Mouse (Mus musculus) adrenal gland, postnatal 10 days (tissue): ENCODE results near the gene Mcm2. TPM values are rescaled to one million over a fixed set of nuclear protein-coding genes. Genes with fewer than 3 reads are reported as not detected.

Experiments
- DNase-seq: peaks from one replicate; pipeline ENCODE4 v3.0.0; 2021; ENCODE audit warnings: mixed read lengths
- long read RNA-seq, 2 experiments: library from polyadenylated mRNA; stranded (forward); transcript quantifications; one replicate each; pipeline ENCODE4 v2.0.0; 2021
- total RNA-seq, 2 experiments: library from RNA; stranded (reverse); gene quantifications; 2 replicates each; pipeline ENCODE4 v1.2.3; 2021

Mcm2 gene
- 10 to 100 TPM; 50.0 to 53.5 TPM for total RNA-seq
- long read RNA-seq, experiment 1, transcript Mcm2-201 (16 exons, 3,371 nt), result major isoform, 93 of 125 reads
- long read RNA-seq, experiment 1, partial matches to known transcripts, result 27 of 125 reads
- long read RNA-seq, experiment 1, other reads (novel, unspliced or antisense), result 5 of 125 reads
- long read RNA-seq, experiment 2, transcript Mcm2-201 (16 exons, 3,371 nt), result major isoform, 54 of 88 reads
- long read RNA-seq, experiment 2, partial matches to known transcripts, result 28 of 88 reads
- long read RNA-seq, experiment 2, other reads (novel, unspliced or antisense), result 6 of 88 reads

DNA sequence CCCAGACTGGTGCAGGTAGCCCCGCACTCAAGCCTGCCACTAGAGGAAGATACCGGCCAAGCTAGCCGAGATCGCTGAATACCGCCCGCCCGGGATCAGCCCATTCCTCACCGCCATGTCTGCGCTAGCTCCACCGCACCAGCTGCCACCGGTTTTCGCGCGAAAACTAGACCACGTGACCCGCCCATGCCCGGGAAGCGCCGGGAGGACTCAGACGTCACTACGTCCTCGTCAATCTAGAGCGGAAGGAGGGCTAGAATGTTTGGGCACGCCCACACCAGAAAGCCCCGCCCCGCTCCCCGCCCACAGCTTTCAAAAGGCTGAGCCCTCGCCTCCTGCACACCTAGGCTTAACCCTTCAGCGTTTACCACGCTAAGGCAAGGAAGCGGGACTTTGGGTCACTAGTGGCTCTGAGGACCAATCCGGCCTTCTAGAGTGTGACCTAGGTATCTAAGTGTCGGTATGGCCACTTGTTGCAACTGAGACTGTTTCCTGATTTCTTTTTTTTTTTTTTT lies at the start of gene Mcm2:
Gene Mcm2, minus strand, starts transcription at position 247 of the 515 bp plus-strand sequence.
- DNase-seq, result peak; percentile 99

DNA sequence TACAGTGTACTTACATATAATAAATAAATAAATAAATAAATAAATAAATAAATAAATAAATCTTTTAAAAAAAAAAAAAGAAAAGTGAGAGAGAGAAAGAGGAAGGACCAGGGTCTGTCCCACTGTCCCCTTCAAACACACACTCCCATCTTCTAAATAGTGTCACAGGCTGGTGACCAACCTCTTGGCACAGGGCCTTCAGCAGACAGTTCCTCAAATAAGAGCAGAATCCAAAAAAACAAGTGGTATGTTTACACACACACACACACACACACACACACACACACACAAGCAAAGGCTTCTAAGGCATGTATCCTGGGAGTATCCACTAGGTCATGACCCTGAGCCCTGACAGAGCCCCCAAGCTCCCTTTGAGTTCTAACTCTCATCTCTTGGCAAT lies 49.2 kb upstream of the Mcm2 start:
- DNase-seq, result no peak

DNA sequence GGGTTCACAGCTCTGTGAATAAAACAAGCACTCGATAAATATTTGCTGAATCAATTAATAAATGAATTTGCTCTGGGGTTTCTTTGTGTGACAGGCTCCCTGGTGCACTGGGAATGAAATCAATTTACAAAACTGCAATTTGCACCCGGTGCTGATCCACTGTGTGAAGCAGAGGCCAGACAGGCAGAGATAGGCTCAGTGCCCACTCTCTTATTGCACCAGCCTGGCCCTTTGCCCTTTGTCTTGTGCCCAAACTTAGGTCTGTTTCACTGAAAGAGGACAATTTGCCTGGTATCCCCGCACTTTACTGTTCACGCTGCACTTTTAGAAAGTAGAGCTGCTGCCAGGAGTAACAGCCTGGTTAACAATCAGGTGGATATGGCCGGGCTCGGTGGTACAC lies 47.9 kb upstream of the Mcm2 start:
- DNase-seq, result peak; percentile 44

DNA sequence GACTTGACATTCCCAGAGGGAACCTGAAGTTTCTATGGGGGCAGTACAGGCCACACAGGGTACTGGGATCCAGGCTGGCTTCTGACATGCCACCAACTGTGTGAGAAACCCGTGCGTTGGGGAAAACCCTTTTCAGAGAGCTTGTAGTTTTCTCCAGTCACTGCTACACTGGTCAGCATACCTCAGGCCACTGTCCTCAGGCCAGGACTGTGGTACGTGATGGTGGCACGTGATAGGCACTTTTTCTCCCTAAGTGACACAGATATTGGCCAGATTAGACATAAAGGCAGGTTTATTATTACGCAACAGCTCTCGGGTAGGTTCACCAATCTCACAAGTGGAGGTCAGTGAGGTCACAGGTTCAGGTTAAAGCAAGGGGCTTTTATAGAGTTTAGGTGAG lies 45.1 kb upstream of the Mcm2 start:
- DNase-seq, result no peak

DNA sequence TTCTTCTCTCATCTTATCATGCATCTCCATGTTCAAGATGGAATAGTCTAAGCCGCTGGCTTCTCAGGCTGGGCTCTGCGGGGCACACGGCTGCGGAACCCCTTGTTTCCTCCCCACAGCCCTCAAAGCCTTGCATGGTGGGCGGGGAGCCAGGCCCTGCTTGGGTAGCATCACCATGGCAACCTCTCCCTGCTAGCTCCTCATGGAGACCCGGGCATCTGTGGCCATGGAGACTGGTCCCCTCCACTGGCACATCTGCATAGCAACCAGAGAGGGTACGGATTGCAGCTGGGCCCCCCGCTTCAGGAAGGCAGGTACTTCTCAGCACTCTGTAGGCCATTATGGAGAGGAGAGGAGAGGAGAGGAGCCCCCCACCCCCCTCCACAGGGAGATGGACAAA lies 44.0 kb upstream of the Mcm2 start:
- DNase-seq, result no peak

DNA sequence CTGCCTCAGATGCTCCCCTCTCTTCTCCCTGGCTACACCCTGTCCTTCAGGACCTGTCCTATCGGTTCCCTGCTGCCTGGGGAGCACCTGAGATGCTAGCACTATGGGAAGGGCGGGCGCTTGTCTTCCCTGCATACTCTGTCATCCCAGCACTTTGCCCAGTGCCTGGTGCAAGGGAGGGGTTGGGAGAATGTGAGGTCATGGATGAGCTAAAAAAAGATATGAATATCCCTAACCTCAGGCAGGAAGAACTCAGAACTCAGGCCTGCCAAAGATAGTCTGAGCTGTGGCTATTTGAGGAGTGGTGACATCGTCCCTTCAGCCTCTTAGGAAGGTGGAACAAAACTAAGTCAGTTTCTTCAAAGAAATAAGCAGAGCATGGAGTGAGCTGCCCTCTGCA lies 43.0 kb upstream of the Mcm2 start:
- DNase-seq, result no peak

DNA sequence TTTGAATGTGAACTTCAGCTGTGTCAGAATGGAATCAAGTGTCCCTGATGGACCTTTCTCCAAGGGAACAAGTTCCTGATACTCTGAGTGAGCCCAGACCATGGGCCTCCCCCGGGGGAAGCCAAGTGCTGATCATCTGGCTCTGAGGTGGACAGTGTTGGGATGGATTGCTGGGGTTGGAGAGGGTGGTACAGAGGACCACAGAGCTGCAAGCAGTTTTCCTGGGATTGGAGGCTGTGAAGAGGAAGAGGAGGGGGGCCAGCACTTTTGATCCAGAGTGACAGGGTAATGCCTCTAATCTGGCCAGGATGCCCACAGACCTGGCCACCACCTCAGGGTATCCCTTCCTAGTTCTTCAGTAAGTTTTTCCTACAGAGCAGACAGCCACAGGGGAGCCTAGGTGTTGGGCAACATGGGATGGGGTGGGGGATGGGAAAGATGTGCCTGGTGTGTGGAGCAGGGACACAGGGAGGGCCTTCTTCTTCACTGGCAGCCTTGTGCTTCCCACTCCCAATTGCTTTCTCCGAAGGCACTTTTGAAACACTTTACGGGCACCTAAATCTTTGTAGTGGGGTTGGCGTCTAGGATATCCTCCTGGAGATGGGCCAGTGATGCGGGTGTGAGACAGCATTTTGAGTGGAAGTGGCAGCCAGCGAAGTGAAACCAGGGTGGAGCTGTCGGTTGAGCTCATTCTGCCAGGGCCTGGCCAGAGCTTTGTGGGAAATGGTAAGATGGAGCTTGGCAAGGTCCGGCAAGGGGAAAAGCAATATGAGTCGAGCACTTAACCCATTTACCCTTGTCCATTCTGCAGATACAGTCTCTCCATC lies 41.7 kb upstream of the Mcm2 start:
- DNase-seq, result no peak

DNA sequence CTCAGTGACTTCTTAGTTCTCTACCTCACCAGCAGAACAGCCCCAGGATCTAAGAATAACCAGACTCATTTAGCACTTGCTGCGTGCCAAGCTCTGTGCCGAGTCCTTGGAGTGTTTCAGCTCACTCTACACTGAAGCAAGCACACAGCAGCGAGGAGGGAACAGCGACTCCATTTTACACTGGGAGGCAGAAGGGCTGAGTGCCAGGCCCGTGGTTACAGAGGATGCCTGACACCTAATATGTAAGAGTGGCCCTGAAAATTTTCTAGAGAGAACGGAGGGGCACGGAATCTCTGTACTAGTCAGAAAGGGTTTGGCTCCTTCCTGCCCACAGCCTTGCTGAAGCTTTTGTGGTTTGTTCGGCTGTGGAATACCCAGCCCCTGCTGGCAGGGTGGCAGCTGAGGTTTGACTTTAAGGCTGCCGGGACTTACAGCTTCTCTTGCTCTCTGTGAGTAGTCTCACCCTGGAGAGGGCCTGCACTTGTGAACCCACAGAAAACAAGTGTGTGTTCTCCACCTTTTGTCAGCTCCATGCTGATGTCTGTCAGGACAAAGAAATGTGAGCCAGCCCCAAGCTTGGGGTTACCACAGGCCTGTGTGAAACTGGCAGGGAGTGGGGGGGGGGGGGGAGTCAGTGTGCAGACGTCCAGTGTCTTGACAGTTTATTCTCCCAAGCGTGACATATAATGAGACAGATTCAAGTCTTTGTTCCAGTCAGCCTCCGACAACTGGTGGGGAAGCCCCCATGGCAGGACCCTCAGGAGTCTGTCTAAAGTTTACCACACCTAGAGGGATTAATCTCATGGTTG lies 40.9 kb upstream of the Mcm2 start:
- DNase-seq, result no peak

DNA sequence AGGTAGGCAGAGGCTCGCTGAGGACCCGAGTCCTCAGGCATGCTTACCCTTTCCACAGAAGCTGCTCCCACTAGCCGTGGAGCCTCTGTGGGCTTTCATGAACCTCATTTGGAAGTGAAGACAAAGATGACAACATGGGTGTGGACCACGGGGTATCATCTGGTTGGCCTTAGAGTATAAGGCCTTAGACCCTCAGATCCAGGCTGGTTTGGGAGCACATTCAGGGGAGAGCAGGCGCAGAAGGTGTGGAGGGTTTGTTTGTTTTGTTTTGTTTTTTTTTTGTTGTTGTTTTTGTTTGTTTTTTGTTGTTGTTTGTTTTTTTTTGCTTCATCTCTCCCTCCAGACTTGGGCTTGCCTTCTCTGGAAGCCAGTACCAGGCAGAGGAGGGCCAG lies 40.1 kb upstream of the Mcm2 start:
- DNase-seq, result no peak

DNA sequence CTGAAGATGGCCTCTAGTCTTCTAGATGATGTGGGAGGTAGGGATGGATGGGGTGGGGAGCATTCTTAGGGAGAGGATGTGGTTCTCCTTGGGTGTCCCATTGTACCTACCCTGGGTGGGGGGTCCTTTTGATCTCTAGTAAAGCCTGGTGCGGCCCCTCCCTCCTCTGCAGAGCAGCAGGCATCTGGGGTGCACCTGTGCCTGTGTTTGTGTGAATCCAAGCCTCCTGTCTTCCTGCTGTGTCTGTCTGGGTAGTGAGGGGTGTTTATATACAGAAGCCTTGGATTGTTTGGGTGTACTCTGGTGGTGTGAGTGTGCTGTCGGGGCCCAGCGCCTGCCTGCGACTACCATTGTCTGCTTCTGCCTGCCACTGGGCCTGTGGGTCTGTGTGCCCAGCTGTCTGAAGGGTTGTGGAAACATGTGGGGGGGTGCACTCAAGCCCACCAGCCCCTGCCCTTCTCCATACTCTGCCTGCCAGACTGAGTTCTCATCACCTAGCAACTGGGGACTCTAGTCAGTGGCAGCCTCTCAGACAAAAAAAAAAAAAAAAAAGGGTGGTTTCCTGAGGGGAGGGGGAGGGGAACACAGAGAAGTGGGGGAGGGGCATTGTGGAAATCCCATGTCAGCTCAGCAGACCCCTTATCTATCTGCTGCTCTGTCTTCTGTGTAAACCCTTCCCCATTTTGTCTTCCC lies 39.5 kb upstream of the Mcm2 start:
- DNase-seq, result no peak

DNA sequence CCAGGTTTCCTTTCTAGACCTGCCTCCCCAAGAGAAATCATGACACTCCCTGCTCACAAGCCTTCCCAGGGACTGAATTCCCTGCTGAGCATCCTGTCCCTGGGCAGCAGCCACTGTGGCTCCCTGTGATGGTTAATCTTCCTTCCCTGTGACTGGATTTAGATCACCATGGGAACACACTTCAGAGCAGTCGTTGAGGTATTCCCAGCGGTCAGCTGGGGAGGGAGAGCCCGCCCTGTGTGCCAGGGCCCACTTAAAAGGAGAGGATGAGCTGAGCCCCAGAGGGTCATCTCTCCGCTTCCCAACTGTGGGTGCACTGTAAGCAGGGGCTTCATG lies 38.6 kb upstream of the Mcm2 start:
- DNase-seq, result no peak

DNA sequence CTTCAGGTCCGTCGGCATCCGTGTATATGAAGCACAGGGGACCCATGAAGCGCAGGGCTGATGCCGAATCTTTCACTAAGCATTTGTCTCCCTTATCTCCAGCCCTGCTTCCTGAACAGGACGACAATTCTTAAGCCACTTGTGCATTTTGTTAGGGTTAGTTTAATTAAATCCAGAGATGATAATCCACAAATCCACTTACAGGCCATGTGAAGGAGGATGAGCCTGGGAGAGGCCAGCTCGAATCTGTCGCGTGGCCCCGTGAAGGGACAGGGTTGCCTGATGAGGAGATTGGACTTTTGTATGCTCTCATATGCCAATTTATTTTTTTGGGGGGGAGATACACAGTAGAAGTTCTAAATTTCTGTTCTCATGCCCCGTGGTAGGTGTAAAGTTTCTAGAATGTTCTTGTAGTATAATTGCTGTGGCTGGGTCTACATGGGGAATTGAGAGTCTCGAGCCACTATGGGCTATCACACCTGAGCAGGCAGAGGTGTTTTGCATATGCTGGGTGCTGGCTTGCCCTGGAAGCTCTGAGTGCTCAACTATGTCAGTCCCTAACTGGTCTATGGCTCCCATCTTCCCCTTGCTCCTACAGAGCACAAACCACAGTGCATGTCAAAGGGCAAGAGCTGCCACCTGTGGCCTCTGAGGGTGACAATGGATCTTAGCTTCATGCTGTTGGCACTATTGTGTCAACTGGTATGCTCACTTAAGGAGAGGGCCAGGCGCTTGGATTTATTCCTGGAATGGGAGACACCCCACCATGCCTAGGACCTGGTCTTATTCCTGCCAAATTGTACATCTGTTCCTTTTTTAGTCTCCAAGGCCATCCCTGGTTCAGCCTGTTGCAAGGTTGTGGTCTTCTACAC lies 38.0 kb upstream of the Mcm2 start:
- DNase-seq, result no peak

DNA sequence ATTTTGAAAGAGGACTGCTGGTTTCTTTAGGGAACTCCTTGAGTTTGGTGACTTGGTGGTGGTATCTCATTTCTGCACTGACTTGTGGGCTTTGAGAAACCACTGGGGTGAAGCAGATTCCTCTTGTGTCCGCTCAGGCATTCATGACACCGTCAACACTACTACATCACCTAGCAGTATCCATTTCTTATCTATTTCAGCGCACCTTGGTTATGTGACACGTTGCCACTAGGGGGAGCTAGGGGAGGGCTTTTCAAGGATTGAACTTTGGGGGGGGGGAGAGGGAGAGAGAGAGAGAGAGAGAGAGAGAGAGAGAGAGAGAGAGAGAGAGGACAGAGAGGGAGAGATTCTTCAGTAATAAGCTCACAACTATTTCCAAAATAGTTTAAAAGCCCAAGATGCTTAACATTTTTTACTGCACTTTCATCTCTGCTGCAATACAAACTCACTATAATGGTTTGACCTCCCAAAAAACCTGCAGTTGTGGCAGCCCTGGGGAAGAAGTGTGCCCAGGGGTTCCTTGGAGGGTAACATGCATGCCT lies 37.2 kb upstream of the Mcm2 start:
- peak; percentile 65 for DNase-seq

DNA sequence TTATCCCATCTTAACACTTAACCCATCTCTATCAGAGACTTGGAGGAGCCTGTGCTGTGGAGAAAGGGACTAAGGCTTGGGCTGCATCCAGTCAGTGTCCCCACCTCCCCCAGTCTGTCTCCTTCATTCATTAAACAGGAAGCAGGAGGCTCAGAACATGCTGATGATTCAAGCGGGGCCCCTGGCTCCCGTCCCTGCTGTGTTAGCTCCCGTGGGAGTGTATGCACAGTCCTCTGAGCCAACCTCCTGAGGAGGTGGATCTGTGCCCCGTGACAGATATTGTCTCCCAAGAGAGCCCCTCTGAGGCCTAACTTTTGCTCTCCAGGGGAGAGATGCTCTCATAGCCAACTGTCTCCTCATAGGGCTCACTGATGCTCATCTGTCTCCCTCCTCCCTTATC lies 36.2 kb upstream of the Mcm2 start:
- no peak for DNase-seq

DNA sequence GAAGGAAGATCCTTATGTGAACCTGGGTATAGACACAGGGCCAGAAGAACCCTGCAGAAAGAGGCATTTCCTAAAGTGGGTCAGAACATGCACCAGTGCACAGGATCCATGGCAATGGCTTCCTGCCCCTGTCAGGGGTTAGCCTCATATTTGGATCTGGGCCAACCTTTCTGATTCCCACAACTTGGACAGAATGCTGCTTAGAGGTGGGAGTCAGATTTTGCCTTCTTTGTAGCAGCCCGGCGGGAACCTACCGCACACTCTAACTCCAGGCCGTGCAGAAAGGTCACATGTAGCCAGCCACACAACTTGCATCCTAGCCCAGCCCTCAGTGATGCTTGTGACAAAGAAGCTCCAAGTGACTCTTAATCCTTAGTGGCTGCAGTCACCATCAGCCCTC lies 35.6 kb upstream of the Mcm2 start:
- no peak for DNase-seq

DNA sequence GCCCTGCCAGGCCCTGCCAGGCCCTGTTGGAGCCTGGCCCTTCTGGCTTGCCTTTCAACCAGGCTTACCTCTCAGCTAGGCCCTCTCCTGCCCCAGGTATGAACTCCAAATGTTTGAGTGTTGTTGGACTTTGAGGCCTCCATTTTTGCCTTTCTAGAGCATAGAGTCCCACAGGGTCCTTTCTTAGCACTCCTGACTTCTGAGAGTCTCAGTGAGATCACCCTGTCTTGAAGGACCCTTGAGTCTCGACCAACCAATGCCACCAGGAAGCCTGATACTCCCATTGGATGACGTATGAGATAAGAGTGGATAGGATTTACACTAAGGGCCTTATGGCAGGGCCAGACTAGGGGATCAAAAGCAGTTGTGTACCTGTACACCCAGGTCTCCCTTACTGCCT lies 32.9 kb upstream of the Mcm2 start:
- no peak for DNase-seq

DNA sequence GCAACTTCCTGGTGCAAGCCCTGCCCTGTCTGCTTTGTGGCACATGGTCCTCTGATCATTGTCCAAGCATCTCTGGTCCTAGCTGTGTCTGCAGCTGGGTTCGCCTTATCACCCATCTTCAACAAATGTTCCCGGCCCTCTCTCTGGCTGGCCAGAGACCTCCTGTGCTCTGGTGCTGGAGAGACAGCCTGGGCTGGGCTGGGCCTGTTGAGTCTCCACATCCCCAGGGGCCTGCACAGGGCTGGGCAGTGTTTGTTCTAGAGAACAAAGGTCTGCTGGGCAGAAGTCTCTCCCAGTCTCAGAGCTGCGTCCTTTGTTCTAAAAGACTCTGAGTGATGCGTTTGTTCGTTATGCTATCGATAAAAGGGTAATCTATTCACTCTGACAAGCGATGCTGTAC lies 31.5 kb upstream of the Mcm2 start:
- no peak for DNase-seq

DNA sequence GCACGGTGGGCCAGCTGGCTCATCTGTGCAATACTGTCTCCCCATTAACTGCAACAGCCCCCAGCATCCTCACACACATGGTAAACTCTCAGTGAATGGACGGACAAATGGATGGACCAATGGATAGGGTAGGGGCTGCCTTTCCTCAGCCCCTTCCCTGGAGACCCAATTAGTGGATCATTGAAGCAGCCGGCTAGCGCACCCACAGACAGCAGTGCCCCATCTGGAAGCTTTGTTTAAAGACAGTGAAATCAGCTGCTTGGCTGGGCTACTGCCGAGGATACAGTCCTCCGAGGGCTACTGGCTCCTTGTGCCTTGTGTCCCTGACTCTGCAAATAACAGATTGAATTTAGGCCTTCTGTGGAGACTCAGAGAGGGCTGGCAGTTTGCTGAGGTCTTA lies 30.9 kb upstream of the Mcm2 start:
- DNase-seq, result no peak

DNA sequence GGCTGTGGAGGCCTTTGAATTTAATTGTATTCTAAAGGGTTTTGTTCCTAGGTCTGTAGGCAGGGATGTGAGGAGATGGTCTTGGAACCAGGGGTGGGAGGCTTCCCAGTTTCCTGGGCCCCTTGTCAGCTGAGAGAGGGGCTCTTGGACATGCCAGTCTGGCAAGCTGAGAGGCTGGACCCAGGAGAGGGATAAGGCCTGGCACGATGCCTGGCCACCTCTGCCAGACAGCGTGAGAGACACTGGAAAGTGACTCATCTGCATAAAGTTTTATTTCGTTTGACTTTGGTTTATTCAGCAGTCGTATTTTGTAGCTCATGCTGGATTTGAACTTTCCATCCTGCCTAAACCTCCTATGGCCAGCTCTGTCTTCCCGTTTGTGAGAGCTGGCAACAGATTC lies 30.0 kb upstream of the Mcm2 start:
- DNase-seq, result peak; percentile 79

DNA sequence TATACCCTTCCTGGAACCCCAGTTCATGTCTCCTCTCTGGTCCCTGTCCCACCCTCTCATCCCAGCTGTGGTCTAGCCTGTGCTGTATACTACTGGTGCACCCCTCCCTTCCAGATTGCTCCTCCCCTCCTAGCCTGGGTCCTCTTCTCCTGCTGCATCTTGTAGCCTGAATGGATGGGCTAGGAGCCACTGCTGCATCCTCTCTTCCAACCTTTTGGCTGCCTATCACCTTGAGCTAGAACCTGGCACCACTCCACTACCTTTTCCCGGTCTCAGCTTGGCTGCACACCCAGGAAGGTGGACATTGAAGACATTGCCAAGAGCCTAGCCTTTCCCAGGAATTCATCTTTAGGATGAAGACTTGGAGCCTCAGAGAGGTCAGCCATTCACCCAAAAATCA lies 29.4 kb upstream of the Mcm2 start:
- no peak for DNase-seq

DNA sequence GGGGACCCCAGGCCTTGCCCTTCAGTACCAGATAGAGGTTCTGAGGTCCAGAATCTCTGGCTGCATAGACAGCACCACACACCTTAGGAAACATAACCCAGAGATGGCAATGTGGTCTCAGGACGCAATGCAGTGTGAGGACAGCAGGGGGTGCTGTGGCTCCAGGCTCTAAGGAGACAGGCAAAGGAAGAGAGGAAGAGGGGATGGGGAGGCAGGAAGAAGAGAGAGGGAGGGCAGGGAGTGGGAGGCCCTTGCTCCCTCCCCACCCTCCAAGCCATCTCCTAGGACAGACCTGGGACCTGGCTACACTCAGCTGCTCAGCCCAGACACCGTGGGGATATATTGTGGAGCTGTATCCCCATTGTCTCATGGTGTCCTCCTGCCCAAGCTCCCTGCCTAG lies 29.0 kb upstream of the Mcm2 start:
- peak; percentile 91 for DNase-seq
